Comparison of ENCODE assay signal across 11 mouse cellular contexts in the genomic region with DNA sequence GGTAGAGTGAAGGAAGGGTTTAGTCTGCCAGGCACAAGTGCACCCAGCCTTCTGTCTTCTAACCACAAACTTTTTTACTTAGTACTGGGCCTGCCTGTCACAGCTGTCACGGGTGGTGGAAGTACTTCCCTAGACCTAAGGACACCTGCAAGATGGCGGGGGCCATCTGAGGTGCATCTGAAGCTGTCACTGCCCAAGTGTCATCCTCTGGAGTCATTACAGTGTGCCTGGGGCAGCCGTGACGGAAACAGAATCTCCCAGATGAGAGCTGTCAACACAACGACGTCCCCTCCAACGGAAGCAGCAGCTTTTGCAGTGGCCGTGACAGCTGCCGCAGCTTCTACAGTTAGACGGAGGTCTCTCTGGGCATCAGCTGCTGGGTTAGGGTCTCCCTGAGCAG. TPM values are rescaled to one million over a fixed set of nuclear protein-coding genes. Genes with fewer than 3 reads are reported as not detected.
DNase-seq lines count a peak whose midpoint lies in the region; ATAC-seq lines count a peak whose summit lies in the region.
"Had no signal": no experiment of that assay in that cellular context is flagged by ENCODE, and none has a peak within 500 bp of the region (broad histone marks: within the 10 kb centered on the region; RNA-seq: fewer than 3 reads in every experiment).

No protein-coding gene starts in this region.

- H3K4me3 ChIP-seq in forebrain, embryonic 13.5 days, result no peak overlapping the region
- H3K4me3 ChIP-seq in forebrain, embryonic 15.5 days, result no peak overlapping the region
- no peak overlapping the region for H3K4me3 ChIP-seq in midbrain, embryonic 14.5 days (replicated peaks; ENCODE audit: low read depth, low read length)

- no peak overlapping the region for H3K27ac ChIP-seq in forebrain, embryonic 13.5 days
- H3K27ac ChIP-seq in forebrain, embryonic 15.5 days (replicated peaks), result no peak overlapping the region
- H3K27ac ChIP-seq in midbrain, embryonic 14.5 days (replicated peaks; ENCODE audit: low read depth, low read length), result no peak overlapping the region
- H3K27ac ChIP-seq: macrophage had no signal

- H3K4me1 ChIP-seq in forebrain, embryonic 13.5 days, result 0 out of 2 replicates have a peak, but pooled peaks cover 8% of the 10 kb centered on the region
- peaks cover 12% of the 10 kb centered on the region; the same call in 1 of the 2 replicates for H3K4me1 ChIP-seq in forebrain, embryonic 15.5 days
- no peaks in the 10 kb centered on the region for H3K4me1 ChIP-seq in midbrain, embryonic 14.5 days (ENCODE audit: control insufficient read depth, insufficient read depth, low read length)

- H3K27me3 ChIP-seq in forebrain, embryonic 13.5 days, result no peaks in the 10 kb centered on the region
- no peaks in the 10 kb centered on the region for H3K27me3 ChIP-seq in forebrain, embryonic 15.5 days
- no peaks in the 10 kb centered on the region for H3K27me3 ChIP-seq in midbrain, embryonic 14.5 days (ENCODE audit: control insufficient read depth, insufficient read depth, low read length)

- 80% methylated on average over 10 of the region's 10 CpGs for WGBS in forebrain, embryonic 13.5 days
- WGBS in forebrain, embryonic 15.5 days, result 72% methylated on average over 10 of the region's 10 CpGs
- 66% methylated on average over 10 of the region's 10 CpGs for WGBS in midbrain, embryonic 14.5 days

- H3K9me3 ChIP-seq in forebrain, embryonic 13.5 days (replicated peaks), result no peaks in the 10 kb centered on the region
- H3K9me3 ChIP-seq in forebrain, embryonic 15.5 days, result no peaks in the 10 kb centered on the region
- H3K9me3 ChIP-seq in midbrain, embryonic 14.5 days (ENCODE audit: control insufficient read depth, low read length), result no peaks in the 10 kb centered on the region

- no peaks in the 10 kb centered on the region for H3K36me3 ChIP-seq in forebrain, embryonic 13.5 days (ENCODE audit: poor library complexity, severe bottlenecking)
- H3K36me3 ChIP-seq in forebrain, embryonic 15.5 days, result no peaks in the 10 kb centered on the region
- H3K36me3 ChIP-seq in midbrain, embryonic 14.5 days (ENCODE audit: control insufficient read depth, insufficient read depth, low read length), result no peaks in the 10 kb centered on the region

- DNase-seq in retina, postnatal 1 day, result peak; percentile 38
- DNase-seq in retina, embryonic 14.5 days (ENCODE audit: low spot score), result no peak
- peak; percentile 70 for DNase-seq in thymus, postnatal 4 days
- DNase-seq in midbrain, embryonic 14.5 days, result no peak
- DNase-seq in gastrocnemius, postnatal 10 days, result no peak
- DNase-seq: gastrocnemius, postnatal 25 days had no signal

- H3K4me2 ChIP-seq in forebrain, embryonic 13.5 days, result no peak overlapping the region
- H3K4me2 ChIP-seq in forebrain, embryonic 15.5 days (replicated peaks), result no peak overlapping the region
- H3K4me2 ChIP-seq in midbrain, embryonic 14.5 days (ENCODE audit: low read length), result no peak overlapping the region

- ATAC-seq in forebrain, embryonic 13.5 days, result no peak
- no peak for ATAC-seq in forebrain, embryonic 15.5 days (replicated peaks)
- ATAC-seq in megakaryocyte, adult 5-6 weeks (ENCODE audit: poor library complexity, severe bottlenecking), result peak; percentile 47
- no peak for ATAC-seq in midbrain, embryonic 14.5 days (ENCODE audit: low FRiP score, low TSS enrichment)
- ATAC-seq: intestine, embryonic 16.5 days had no signal

- 0 out of 2 replicates have a peak overlapping the region, but pooled peaks have one; percentile 6 for H3K9ac ChIP-seq in forebrain, embryonic 13.5 days
- H3K9ac ChIP-seq in forebrain, embryonic 15.5 days (replicated peaks), result no peak overlapping the region
- H3K9ac ChIP-seq in midbrain, embryonic 14.5 days (replicated peaks; ENCODE audit: low read length), result no peak overlapping the region

RNA-seq across cellular contexts. Expression of a gene that starts 53.1 kb away (rescaled TPM):
- polyA plus RNA-seq in forebrain, embryonic 13.5 days (2015; fragmentation: Nextera tagmentation; extraction: Ambion mirVana), result 0.21 TPM in 1 of 2 replicates, not detected in the other
- 0.10 and 0.50 TPM in 2 replicates for polyA plus RNA-seq in forebrain, embryonic 15.5 days (2015; fragmentation: Nextera tagmentation; extraction: Ambion mirVana)
- 15.6 and 18.1 TPM in 2 replicates for total RNA-seq in megakaryocyte, adult 5-6 weeks (2015)
- 33.3 and 38.9 TPM in 2 replicates for total RNA-seq in megakaryocyte, adult 5-6 weeks (2017)
- 0.68 and 1.1 TPM in 2 replicates for polyA plus RNA-seq in midbrain, embryonic 14.5 days (2014; fragmentation: Nextera tagmentation; extraction: Ambion mirVana)
- total RNA-seq in gastrocnemius, postnatal 10 days (2021), result 10 to 100 TPM; 15.2 to 17.1 TPM

Comparison
In these comparisons a context has a peak if more than half of its experiments do, and no peak if none do; other contexts are left out.
1. DNase-seq: peak in retina, postnatal 1 day (single experiment) and thymus, postnatal 4 days (single experiment); none in retina, embryonic 14.5 days (single experiment), midbrain, embryonic 14.5 days (single experiment) and gastrocnemius, postnatal 10 days (single experiment).